Mouse (Mus musculus) liver, embryonic 15.5 days (tissue): ENCODE data around the gene Trappc6a. TPM values are rescaled to one million over a fixed set of nuclear protein-coding genes. Genes with fewer than 3 reads are reported as not detected.

ENCODE experiments used
- ATAC-seq: fragments of 200-750 bp; cut with Nextera tagmentation; 2 replicates; pipeline ENCODE4 v1.8.0; 2017; ENCODE audit warnings: moderate number of reproducible peaks, mild to moderate bottlenecking, moderate library complexity; ENCODE audit not compliant: insufficient read depth
- H3K27ac ChIP-seq: fragments of 300-500 bp; sonication (generic); replicated peaks from 2 replicates; pipeline ENCODE4 v1.5.1; 2015; ENCODE audit warnings: mild to moderate bottlenecking, inconsistent platforms
- H3K27me3 ChIP-seq: fragments of 300-500 bp; sonication (generic); 2 replicates; pipeline ENCODE4 v1.6.1; 2015; ENCODE audit warnings: mild to moderate bottlenecking, inconsistent platforms
- H3K36me3 ChIP-seq: fragments of 300-500 bp; sonication (generic); replicated peaks from 2 replicates; pipeline ENCODE4 v1.6.1; 2015; ENCODE audit warnings: moderate library complexity, mild to moderate bottlenecking, inconsistent platforms
- H3K4me1 ChIP-seq: fragments of 300-500 bp; sonication (generic); replicated peaks from 2 replicates; pipeline ENCODE4 v1.6.1; 2015; ENCODE audit warnings: inconsistent platforms
- H3K4me2 ChIP-seq: fragments of 300-500 bp; sonication (generic); 2 replicates; pipeline ENCODE4 v1.6.1; 2015; ENCODE audit warnings: moderate library complexity, mild to moderate bottlenecking, inconsistent platforms
- H3K4me3 ChIP-seq: fragments of 300-500 bp; sonication (generic); replicated peaks from 2 replicates; pipeline ENCODE4 v1.5.1; 2015; ENCODE audit warnings: mild to moderate bottlenecking, inconsistent platforms
- H3K9ac ChIP-seq: fragments of 300-500 bp; sonication (generic); 2 replicates; pipeline ENCODE4 v1.6.1; 2015; ENCODE audit warnings: moderate library complexity, mild to moderate bottlenecking, inconsistent platforms
- H3K9me3 ChIP-seq: fragments of 300-500 bp; sonication (generic); replicated peaks from 2 replicates; pipeline ENCODE4 v1.6.1; 2016; ENCODE audit warnings: inconsistent platforms
- WGBS: fragments of 180-500 bp; shearing (Covaris S2); methylation state at CpG from one replicate; pipeline ENCODE4 v1.1.7; 2015; ENCODE audit warnings: mixed read lengths; ENCODE audit not compliant: insufficient replicate concordance; 5-methylcytosine and 5-hydroxymethylcytosine counted together
- polyA plus RNA-seq: library from polyadenylated mRNA; unstranded; fragments of >200 nt; fragmentation: Nextera tagmentation; extraction: Ambion mirVana; gene quantifications from 2 replicates; pipeline ENCODE4 v1.2.1, GENCODE M21; 2015

Gene Trappc6a
- polyA plus RNA-seq, 1 experiment from 2014 or later: 42.0 TPM

- 47% methylated on average over 12 of the region's 12 CpGs for WGBS
- no peak for ATAC-seq
- Histone ChIP-seq H3K4me2 (no peak overlapping the region), H3K27ac (no peak overlapping the region), H3K4me1 (peaks cover 11% of the 10 kb centered on the region), H3K9ac (no peak overlapping the region), H3K9me3 (no peaks in the 10 kb centered on the region), H3K27me3 (peaks cover 67% of the 10 kb centered on the region), H3K36me3 (no peaks in the 10 kb centered on the region), H3K4me3 (no peak overlapping the region)
Measured at GRCm38 (mm10) chr7:19468279-19468678, 39.9 kb upstream of the Trappc6a start.

- no peak overlapping the region for H3K4me3 ChIP-seq
- no peak overlapping the region for H3K4me2 ChIP-seq
- H3K27ac ChIP-seq: no peak overlapping the region
- H3K36me3 ChIP-seq: no peaks in the 10 kb centered on the region
- 67% methylated on average over 23 of the region's 23 CpGs for WGBS
- peaks cover 67% of the 10 kb centered on the region for H3K27me3 ChIP-seq
- peaks cover 13% of the 10 kb centered on the region for H3K4me1 ChIP-seq
- ATAC-seq: no peak
- H3K9me3 ChIP-seq: no peaks in the 10 kb centered on the region
- no peak overlapping the region for H3K9ac ChIP-seq
Measured at GRCm38 (mm10) chr7:19469404-19469803, 38.8 kb upstream of the Trappc6a start.

GRCm38 (mm10) chr7:19470308-19470707, 37.9 kb upstream of the Trappc6a start:
- H3K27me3 ChIP-seq: peaks cover 67% of the 10 kb centered on the region

GRCm38 (mm10) chr7:19472403-19472802, 35.8 kb upstream of the Trappc6a start:
- peak overlapping the region; percentile 55 for H3K27ac ChIP-seq
- peaks cover 11% of the 10 kb centered on the region for H3K4me1 ChIP-seq
- peaks cover 64% of the 10 kb centered on the region for H3K27me3 ChIP-seq
- H3K4me2 ChIP-seq: peak overlapping the region; percentile 65
- ATAC-seq: peak; percentile 29; the same call in 1 of the 2 replicates
- WGBS: 11% methylated on average over 4 of the region's 4 CpGs
- H3K9me3 ChIP-seq: no peaks in the 10 kb centered on the region
- no peak overlapping the region for H3K9ac ChIP-seq
- no peaks in the 10 kb centered on the region for H3K36me3 ChIP-seq
- H3K4me3 ChIP-seq: no peak overlapping the region

More at GRCm38 (mm10) chr7:19470308-19470707, 37.9 kb upstream of the Trappc6a start:
- Histone ChIP-seq H3K27ac (no peak overlapping the region), H3K9me3 (no peaks in the 10 kb centered on the region), H3K4me2 (no peak overlapping the region), H3K4me1 (peaks cover 11% of the 10 kb centered on the region), H3K4me3 (no peak overlapping the region), H3K36me3 (no peaks in the 10 kb centered on the region), H3K9ac (no peak overlapping the region)
- 51% methylated on average over 14 of the region's 14 CpGs for WGBS
- no peak for ATAC-seq

GRCm38 (mm10) chr7:19473875-19474443, 34.2 kb upstream of the Trappc6a start:
- Histone ChIP-seq H3K27ac (peak overlapping the region; percentile 55), H3K4me1 (peaks cover 3% of the 10 kb centered on the region), H3K4me2 (peak overlapping the region; percentile 65), H3K9ac (no peak overlapping the region), H3K36me3 (no peaks in the 10 kb centered on the region), H3K9me3 (no peaks in the 10 kb centered on the region), H3K4me3 (peak overlapping the region; percentile 51), H3K27me3 (peaks cover 64% of the 10 kb centered on the region)
- ATAC-seq: peak; percentile 35
- 2% methylated on average over 89 of the region's 89 CpGs for WGBS

- Histone ChIP-seq H3K36me3 (no peaks in the 10 kb centered on the region), H3K4me2 (no peak overlapping the region), H3K4me3 (no peak overlapping the region), H3K9ac (no peak overlapping the region), H3K27me3 (peaks cover 42% of the 10 kb centered on the region), H3K27ac (no peak overlapping the region), H3K4me1 (peaks cover 3% of the 10 kb centered on the region), H3K9me3 (no peaks in the 10 kb centered on the region)
- ATAC-seq: no peak; the same call in 1 of the 2 replicates
- 43% methylated on average over 2 of the region's 2 CpGs for WGBS
Measured at GRCm38 (mm10) chr7:19477084-19477483, 31.1 kb upstream of the Trappc6a start.

- Histone ChIP-seq H3K27me3 (peaks cover 35% of the 10 kb centered on the region), H3K36me3 (no peaks in the 10 kb centered on the region), H3K4me3 (no peak overlapping the region), H3K4me2 (no peak overlapping the region), H3K9ac (no peak overlapping the region), H3K27ac (no peak overlapping the region), H3K4me1 (peaks cover 3% of the 10 kb centered on the region), H3K9me3 (no peaks in the 10 kb centered on the region)
- 26% methylated on average over 14 of the region's 14 CpGs for WGBS
- no peak for ATAC-seq
Measured at GRCm38 (mm10) chr7:19477624-19478384, 30.4 kb upstream of the Trappc6a start.

GRCm38 (mm10) chr7:19483281-19483680, 24.9 kb upstream of the Trappc6a start:
- H3K9ac ChIP-seq: no peak overlapping the region
- 73% methylated on average over 8 of the region's 8 CpGs for WGBS
- 0 out of 2 replicates have a peak, but pooled peaks cover 2% of the 10 kb centered on the region for H3K27me3 ChIP-seq
- no peaks in the 10 kb centered on the region for H3K9me3 ChIP-seq
- no peak for ATAC-seq
- no peak overlapping the region for H3K27ac ChIP-seq
- H3K4me2 ChIP-seq: no peak overlapping the region
- H3K4me3 ChIP-seq: no peak overlapping the region
- H3K4me1 ChIP-seq: no peaks in the 10 kb centered on the region
- H3K36me3 ChIP-seq: no peaks in the 10 kb centered on the region

GRCm38 (mm10) chr7:19485488-19485887, 22.7 kb upstream of the Trappc6a start:
- peaks cover 19% of the 10 kb centered on the region for H3K27me3 ChIP-seq
- ATAC-seq: no peak
- no peak overlapping the region for H3K9ac ChIP-seq
- H3K4me3 ChIP-seq: no peak overlapping the region
- H3K4me2 ChIP-seq: no peak overlapping the region
- 78% methylated on average over 1 of the region's 1 CpGs for WGBS
- H3K36me3 ChIP-seq: no peaks in the 10 kb centered on the region
- no peaks in the 10 kb centered on the region for H3K4me1 ChIP-seq
- no peaks in the 10 kb centered on the region for H3K9me3 ChIP-seq
- no peak overlapping the region for H3K27ac ChIP-seq

- H3K4me2 ChIP-seq: no peak overlapping the region
- WGBS: 36% methylated on average over 7 of the region's 7 CpGs
- no peak overlapping the region for H3K27ac ChIP-seq
- no peak for ATAC-seq
- no peaks in the 10 kb centered on the region for H3K36me3 ChIP-seq
- no peak overlapping the region for H3K4me3 ChIP-seq
- no peaks in the 10 kb centered on the region for H3K9me3 ChIP-seq
- peaks cover 23% of the 10 kb centered on the region for H3K27me3 ChIP-seq
- H3K4me1 ChIP-seq: 0 out of 2 replicates have a peak, but pooled peaks cover under 1% of the 10 kb centered on the region
- no peak overlapping the region for H3K9ac ChIP-seq
Measured at GRCm38 (mm10) chr7:19486549-19486948, 21.6 kb upstream of the Trappc6a start.

GRCm38 (mm10) chr7:19489525-19489924, 18.7 kb upstream of the Trappc6a start:
- WGBS: 71% methylated on average over 31 of the region's 31 CpGs
- ATAC-seq: no peak
- no peak overlapping the region for H3K27ac ChIP-seq
- H3K4me3 ChIP-seq: no peak overlapping the region
- H3K27me3 ChIP-seq: peaks cover 31% of the 10 kb centered on the region
- H3K36me3 ChIP-seq: no peaks in the 10 kb centered on the region
- no peak overlapping the region for H3K4me2 ChIP-seq
- 0 out of 2 replicates have a peak, but pooled peaks cover 6% of the 10 kb centered on the region for H3K4me1 ChIP-seq
- no peaks in the 10 kb centered on the region for H3K9me3 ChIP-seq
- no peak overlapping the region for H3K9ac ChIP-seq
